Mouse (Mus musculus): ENCODE data around the gene Clip1. TPM values are rescaled to one million over a fixed set of nuclear protein-coding genes. Genes with fewer than 3 reads are reported as not detected.
A peak's percentile ranks its signal among the peaks of the same experiment; 100 is the strongest.
"Not testable (repeated sequence)": the region's sequence is repeated elsewhere in the genome, so short reads cannot be mapped to it uniquely, and the experiment has no call there.

Gene Clip1
- total RNA-seq (2015; ENCODE audit: low replicate concordance): 19.5 and 28.1 TPM in 2 replicates
- 15.1 and 21.3 TPM in 2 replicates for total RNA-seq (2017; ENCODE audit: low replicate concordance)

- ATAC-seq (replicated peaks; ENCODE audit: low FRiP score, poor library complexity, severe bottlenecking): peak; percentile 75
These were observed at the start of gene Clip1 for GRCm38 (mm10) chr5:123684221-123685144. Gene Clip1 (minus strand): TSS chr5:123684618.

- no peak for ATAC-seq (replicated peaks; ENCODE audit: low FRiP score, poor library complexity, severe bottlenecking)
These were observed 46.6 kb upstream of the Clip1 start for GRCm38 (mm10) chr5:123730981-123731380.

- not testable (repeated sequence) for ATAC-seq (replicated peaks; ENCODE audit: low FRiP score, poor library complexity, severe bottlenecking)
These were observed 39.4 kb upstream of the Clip1 start for GRCm38 (mm10) chr5:123723816-123724215.

- ATAC-seq (replicated peaks; ENCODE audit: low FRiP score, poor library complexity, severe bottlenecking): peak; percentile 98
These were observed 36.2 kb upstream of the Clip1 start, which contains the start of gene Zcchc8 for GRCm38 (mm10) chr5:123720328-123721311. Gene Zcchc8 (minus strand): TSS chr5:123721100.

GRCm38 (mm10) chr5:123714622-123715021 is 30.2 kb upstream of the Clip1 start:
- no peak for ATAC-seq (replicated peaks; ENCODE audit: low FRiP score, poor library complexity, severe bottlenecking)

- ATAC-seq (replicated peaks; ENCODE audit: low FRiP score, poor library complexity, severe bottlenecking): no peak
These were observed 29.4 kb upstream of the Clip1 start for GRCm38 (mm10) chr5:123713782-123714181.

- ATAC-seq (replicated peaks; ENCODE audit: low FRiP score, poor library complexity, severe bottlenecking): no peak
These were observed 25.2 kb upstream of the Clip1 start for GRCm38 (mm10) chr5:123709571-123709970.

GRCm38 (mm10) chr5:123708598-123708997 is 24.2 kb upstream of the Clip1 start:
- no peak for ATAC-seq (replicated peaks; ENCODE audit: low FRiP score, poor library complexity, severe bottlenecking)

- ATAC-seq (replicated peaks; ENCODE audit: low FRiP score, poor library complexity, severe bottlenecking): no peak
These were observed 16.2 kb upstream of the Clip1 start for GRCm38 (mm10) chr5:123700625-123701024.

- ATAC-seq (replicated peaks; ENCODE audit: low FRiP score, poor library complexity, severe bottlenecking): peak; percentile 82
These were observed 14.8 kb upstream of the Clip1 start for GRCm38 (mm10) chr5:123699198-123699597.

GRCm38 (mm10) chr5:123696961-123697360 is 12.5 kb upstream of the Clip1 start:
- ATAC-seq (replicated peaks; ENCODE audit: low FRiP score, poor library complexity, severe bottlenecking): no peak

- no peak for ATAC-seq (replicated peaks; ENCODE audit: low FRiP score, poor library complexity, severe bottlenecking)
These were observed 11.8 kb upstream of the Clip1 start for GRCm38 (mm10) chr5:123696244-123696643.

GRCm38 (mm10) chr5:123694468-123694867 is 10.1 kb upstream of the Clip1 start:
- ATAC-seq (replicated peaks; ENCODE audit: low FRiP score, poor library complexity, severe bottlenecking): no peak

- ATAC-seq (replicated peaks; ENCODE audit: low FRiP score, poor library complexity, severe bottlenecking): peak; percentile 64
These were observed 819 bp downstream of the Clip1 start for GRCm38 (mm10) chr5:123683377-123684220.

- ATAC-seq (replicated peaks; ENCODE audit: low FRiP score, poor library complexity, severe bottlenecking): no peak
These were observed 1.4 kb downstream of the Clip1 start for GRCm38 (mm10) chr5:123683043-123683376.

- no peak for ATAC-seq (replicated peaks; ENCODE audit: low FRiP score, poor library complexity, severe bottlenecking)
These were observed 2.0 kb downstream of the Clip1 start for GRCm38 (mm10) chr5:123682372-123682771.

GRCm38 (mm10) chr5:123679546-123680263 is 4.7 kb downstream of the Clip1 start:
- no peak for ATAC-seq (replicated peaks; ENCODE audit: low FRiP score, poor library complexity, severe bottlenecking)

GRCm38 (mm10) chr5:123679106-123679505 is 5.3 kb downstream of the Clip1 start:
- ATAC-seq (replicated peaks; ENCODE audit: low FRiP score, poor library complexity, severe bottlenecking): no peak

- no peak for ATAC-seq (replicated peaks; ENCODE audit: low FRiP score, poor library complexity, severe bottlenecking)
These were observed 8.7 kb downstream of the Clip1 start for GRCm38 (mm10) chr5:123675717-123676116.
